Mouse (Mus musculus) heart, postnatal 0 days (tissue): Measurements from ENCODE around the gene Tlk1. TPM values are rescaled to one million over a fixed set of nuclear protein-coding genes. Genes with fewer than 3 reads are reported as not detected.

Experiments used
- ATAC-seq: fragments of 200-750 bp; cut with Nextera tagmentation; 2 replicates; pipeline ENCODE4 v1.8.0; 2017; ENCODE audit warnings: low read depth, moderate number of reproducible peaks, moderate library complexity; ENCODE audit not compliant: insufficient read depth
- DNase-seq: peaks from one replicate; pipeline ENCODE4 v3.0.0-alpha.2; 2016; ENCODE audit warnings: low spot score
- H3K27ac ChIP-seq: fragments of 300-500 bp; sonication (generic); 2 replicates; pipeline ENCODE4 v1.5.1; 2014; ENCODE audit warnings: low read depth, mild to moderate bottlenecking
- H3K27me3 ChIP-seq: fragments of 300-500 bp; sonication (generic); 2 replicates; pipeline ENCODE4 v1.6.1; 2014; ENCODE audit warnings: low read length, mixed read lengths; ENCODE audit not compliant: control insufficient read depth, insufficient read depth
- H3K36me3 ChIP-seq: fragments of 300-500 bp; sonication (generic); replicated peaks from 2 replicates; pipeline ENCODE4 v1.6.1; 2014; ENCODE audit warnings: low read length, mixed read lengths; ENCODE audit not compliant: control insufficient read depth, insufficient read depth
- H3K4me1 ChIP-seq: fragments of 300-500 bp; sonication (generic); 2 replicates; pipeline ENCODE4 v1.6.1; 2014; ENCODE audit warnings: antibody characterized with exemption; ENCODE audit not compliant: control insufficient read depth, insufficient read depth
- H3K4me2 ChIP-seq: fragments of 300-500 bp; sonication (generic); 2 replicates; pipeline ENCODE4 v1.6.1; 2014; ENCODE audit warnings: low read depth, mild to moderate bottlenecking, low read length, moderate library complexity
- H3K4me3 ChIP-seq: fragments of 300-500 bp; sonication (generic); 2 replicates; pipeline ENCODE4 v1.5.1; 2014; ENCODE audit warnings: low read depth, low read length
- H3K9ac ChIP-seq: fragments of 300-500 bp; sonication (generic); replicated peaks from 2 replicates; pipeline ENCODE4 v1.6.1; 2014; ENCODE audit warnings: low read depth, low read length, mixed read lengths
- H3K9me3 ChIP-seq: fragments of 300-500 bp; sonication (generic); replicated peaks from 2 replicates; pipeline ENCODE4 v1.6.1; 2016; ENCODE audit warnings: low read length; ENCODE audit not compliant: control insufficient read depth
- CTCF ChIP-seq: IDR thresholded peaks from 2 replicates; pipeline ENCODE4 v1.5.1; 2016; ENCODE audit warnings: antibody characterized with exemption, control low read depth, low read depth
- EP300 ChIP-seq: IDR thresholded peaks from 2 replicates; pipeline ENCODE4 v1.6.1; 2016; ENCODE audit warnings: antibody characterized with exemption, low read depth
- WGBS: fragments of 180-500 bp; shearing (Covaris S2); extraction: QIAGEN DNeasy Blood & Tissue Kit; methylation state at CpG from one replicate; pipeline ENCODE4 v1.1.7; 2014; 5-methylcytosine and 5-hydroxymethylcytosine counted together
- polyA plus RNA-seq: library from polyadenylated mRNA; unstranded; fragments of >200 nt; fragmentation: Nextera tagmentation; extraction: Ambion mirVana; gene quantifications from 2 replicates; pipeline ENCODE4 v1.2.1, GENCODE M21; 2015
- total RNA-seq: library from RNA; depleted of rRNA; stranded (reverse); fragments of >200 nt; gene quantifications from 2 replicates; pipeline ENCODE4 v1.2.3, GENCODE M21; 2014; ENCODE audit warnings: low replicate concordance

Gene Tlk1
- total and polyA plus RNA-seq, 2 experiments from 2014 or later: 17.9 to 32.6 TPM

- H3K36me3 ChIP-seq: peaks cover 55% of the 10 kb centered on the region
- no peak for ATAC-seq
Measured at GRCm38 (mm10) chr2:70736008-70736407, 89.5 kb downstream of the Tlk1 start.

GRCm38 (mm10) chr2:70735534-70735933, 90.0 kb downstream of the Tlk1 start:
- no peaks in the 10 kb centered on the region for H3K27me3 ChIP-seq
- 68% methylated on average over 4 of the region's 4 CpGs for WGBS
- ATAC-seq (no peak), DNase-seq (no peak)
- H3K27ac ChIP-seq: no peak overlapping the region
- TF ChIP-seq EP300: no peak
- H3K4me3 ChIP-seq: no peak overlapping the region
- no peak overlapping the region for H3K4me2 ChIP-seq
- no peaks in the 10 kb centered on the region for H3K4me1 ChIP-seq
- H3K36me3 ChIP-seq: peaks cover 54% of the 10 kb centered on the region
- H3K9me3 ChIP-seq: no peaks in the 10 kb centered on the region
- H3K9ac ChIP-seq: no peak overlapping the region

More at GRCm38 (mm10) chr2:70736008-70736407, 89.5 kb downstream of the Tlk1 start:
- Histone ChIP-seq H3K9me3 (no peaks in the 10 kb centered on the region), H3K9ac (no peak overlapping the region), H3K4me2 (no peak overlapping the region), H3K4me3 (no peak overlapping the region), H3K27me3 (no peaks in the 10 kb centered on the region), H3K27ac (no peak overlapping the region), H3K4me1 (no peaks in the 10 kb centered on the region)
- no peak for DNase-seq
- TF ChIP-seq CTCF: no peak
- TF ChIP-seq EP300: no peak
- WGBS: 77% methylated on average over 5 of the region's 5 CpGs

- no peak for TF ChIP-seq CTCF
- no peak for TF ChIP-seq EP300
- no peak for DNase-seq
Measured at GRCm38 (mm10) chr2:70727089-70727488, 98.4 kb downstream of the Tlk1 start.

GRCm38 (mm10) chr2:70723610-70724243, 101.8 kb downstream of the Tlk1 start:
- H3K36me3 ChIP-seq: peaks cover 59% of the 10 kb centered on the region

More at GRCm38 (mm10) chr2:70727089-70727488, 98.4 kb downstream of the Tlk1 start:
- no peak overlapping the region for H3K4me2 ChIP-seq
- H3K36me3 ChIP-seq: peaks cover 50% of the 10 kb centered on the region
- H3K4me3 ChIP-seq: no peak overlapping the region
- no peaks in the 10 kb centered on the region for H3K4me1 ChIP-seq
- H3K9me3 ChIP-seq: no peaks in the 10 kb centered on the region
- H3K27ac ChIP-seq: no peak overlapping the region
- no peak for ATAC-seq
- no peaks in the 10 kb centered on the region for H3K27me3 ChIP-seq
- WGBS: 74% methylated on average over 2 of the region's 2 CpGs
- no peak overlapping the region for H3K9ac ChIP-seq

GRCm38 (mm10) chr2:70710878-70711277, 114.7 kb downstream of the Tlk1 start:
- Histone ChIP-seq H3K36me3 (peaks cover 53% of the 10 kb centered on the region), H3K4me2 (no peak overlapping the region), H3K9me3 (no peaks in the 10 kb centered on the region), H3K9ac (no peak overlapping the region), H3K27me3 (no peaks in the 10 kb centered on the region), H3K27ac (no peak overlapping the region), H3K4me3 (no peak overlapping the region), H3K4me1 (no peaks in the 10 kb centered on the region)
- ATAC-seq (no peak), DNase-seq (no peak)
- 92% methylated on average over 4 of the region's 4 CpGs for WGBS
- no peak for TF ChIP-seq EP300
- TF ChIP-seq CTCF: no peak

More at GRCm38 (mm10) chr2:70723610-70724243, 101.8 kb downstream of the Tlk1 start:
- WGBS: 89% methylated on average over 9 of the region's 9 CpGs
- Histone ChIP-seq H3K27me3 (no peaks in the 10 kb centered on the region), H3K27ac (no peak overlapping the region), H3K9ac (no peak overlapping the region), H3K4me2 (no peak overlapping the region), H3K9me3 (no peaks in the 10 kb centered on the region), H3K4me1 (no peaks in the 10 kb centered on the region), H3K4me3 (no peak overlapping the region)
- TF ChIP-seq CTCF (no peak), EP300 (no peak)
- no peak for ATAC-seq
- no peak for DNase-seq

GRCm38 (mm10) chr2:70710236-70710635, 115.3 kb downstream of the Tlk1 start:
- ATAC-seq: no peak
- Histone ChIP-seq H3K36me3 (peaks cover 47% of the 10 kb centered on the region), H3K9ac (no peak overlapping the region), H3K4me2 (no peak overlapping the region), H3K27ac (no peak overlapping the region), H3K4me1 (no peaks in the 10 kb centered on the region), H3K27me3 (no peaks in the 10 kb centered on the region), H3K9me3 (no peaks in the 10 kb centered on the region), H3K4me3 (no peak overlapping the region)
- WGBS: 93% methylated on average over 7 of the region's 7 CpGs
- DNase-seq: no peak
- TF ChIP-seq EP300: no peak
